ENCODE assay signal across 18 mouse cellular contexts in genomic region chr5:9034535-9034934, GRCm38 (mm10). TPM values are rescaled to one million over a fixed set of nuclear protein-coding genes. Genes with fewer than 3 reads are reported as not detected.
DNase-seq lines count a peak whose midpoint lies in the region; ATAC-seq and TF ChIP-seq lines count a peak whose summit lies in the region.
"Had no signal": no experiment of that assay in that cellular context is flagged by ENCODE, and none has a peak within 500 bp of the region (broad histone marks: within the 10 kb centered on the region; RNA-seq: fewer than 3 reads in every experiment).

No protein-coding gene starts in this region.

- H3K36me3 ChIP-seq in intestine, embryonic 16.5 days (ENCODE audit: control insufficient read depth, insufficient read depth, low read length): no peaks in the 10 kb centered on the region
- no peaks in the 10 kb centered on the region for H3K36me3 ChIP-seq in liver, embryonic 11.5 days (ENCODE audit: control insufficient read depth, insufficient read depth, low read length)
- H3K36me3 ChIP-seq in stomach, postnatal 0 days (ENCODE audit: control insufficient read depth, insufficient read depth, low read length): no peaks in the 10 kb centered on the region
- H3K36me3 ChIP-seq: G1E; lung, embryonic 15.5 days; midbrain, embryonic 13.5 days; neural tube, embryonic 15.5 days had no signal

- no peak overlapping the region for H3K4me2 ChIP-seq in intestine, embryonic 16.5 days (ENCODE audit: low read depth, low read length)
- H3K4me2 ChIP-seq in liver, embryonic 11.5 days: no peak overlapping the region
- no peak overlapping the region for H3K4me2 ChIP-seq in stomach, postnatal 0 days (replicated peaks; ENCODE audit: low read depth)
- H3K4me2 ChIP-seq: heart, embryonic 11.5 days; lung, embryonic 15.5 days; midbrain, embryonic 13.5 days; neural tube, embryonic 15.5 days had no signal

- no peak overlapping the region for H3K9ac ChIP-seq in intestine, embryonic 16.5 days (ENCODE audit: low read depth, low read length)
- H3K9ac ChIP-seq in liver, embryonic 11.5 days (ENCODE audit: low read depth, low read length): no peak overlapping the region
- H3K9ac ChIP-seq in stomach, postnatal 0 days (ENCODE audit: low read length): no peak overlapping the region
- H3K9ac ChIP-seq: lung, embryonic 15.5 days; midbrain, embryonic 13.5 days; neural tube, embryonic 15.5 days had no signal

- no peak for TF ChIP-seq CTCF in stomach, postnatal 0 days (IDR thresholded peaks at IDR 0.05; ENCODE audit: low read depth)

- WGBS in intestine, embryonic 16.5 days: 76% methylated on average over 9 of the region's 9 CpGs
- WGBS in liver, embryonic 11.5 days: 82% methylated on average over 9 of the region's 9 CpGs
- 75% methylated on average over 9 of the region's 9 CpGs for WGBS in stomach, postnatal 0 days

- ATAC-seq in intestine, embryonic 16.5 days: peak; percentile 63
- peak; percentile 45; the same call in 1 of the 2 replicates for ATAC-seq in liver, embryonic 11.5 days (replicated peaks; ENCODE audit: low FRiP score)
- peak; percentile 85 for ATAC-seq in stomach, postnatal 0 days (ENCODE audit: low FRiP score, low TSS enrichment)
- ATAC-seq in inflammation-experienced regulatory T-cells, adult 6 months: no peak
- ATAC-seq: hindbrain, embryonic 16.5 days; midbrain, embryonic 13.5 days had no signal

- H3K4me1 ChIP-seq in intestine, embryonic 16.5 days (ENCODE audit: control insufficient read depth, insufficient read depth, low read length): no peaks in the 10 kb centered on the region
- no peaks in the 10 kb centered on the region for H3K4me1 ChIP-seq in liver, embryonic 11.5 days (replicated peaks; ENCODE audit: control insufficient read depth, insufficient read depth, low read length)
- H3K4me1 ChIP-seq in stomach, postnatal 0 days (replicated peaks; ENCODE audit: control insufficient read depth, insufficient read depth): no peaks in the 10 kb centered on the region
- H3K4me1 ChIP-seq: lung, embryonic 15.5 days; midbrain, embryonic 13.5 days; neural tube, embryonic 15.5 days had no signal

- DNase-seq in kidney, adult 9 months: peak; percentile 92
- DNase-seq in liver, embryonic 11.5 days (ENCODE audit: low spot score): no peak
- peak; percentile 26 for DNase-seq in stomach, postnatal 0 days (ENCODE audit: low spot score)
- DNase-seq in heart, adult 18-20 months: no peak
- DNase-seq in heart, adult 11 months: no peak
- DNase-seq: cerebellum, postnatal 25 days; gastrocnemius, postnatal 36 days; heart, postnatal 14 days had no signal

- H3K27ac ChIP-seq in intestine, embryonic 16.5 days (ENCODE audit: low read length): no peak overlapping the region
- H3K27ac ChIP-seq in liver, embryonic 11.5 days (ENCODE audit: low read depth, low read length): no peak overlapping the region
- no peak overlapping the region for H3K27ac ChIP-seq in stomach, postnatal 0 days (replicated peaks)
- H3K27ac ChIP-seq: left cerebral cortex, adult 2 months; lung, embryonic 15.5 days; midbrain, embryonic 13.5 days; neural tube, embryonic 15.5 days had no signal

- no peaks in the 10 kb centered on the region for H3K27me3 ChIP-seq in intestine, embryonic 16.5 days (replicated peaks; ENCODE audit: control insufficient read depth, insufficient read depth, low read length)
- H3K27me3 ChIP-seq in liver, embryonic 11.5 days (replicated peaks; ENCODE audit: control insufficient read depth, insufficient read depth, low read length): no peaks in the 10 kb centered on the region
- no peaks in the 10 kb centered on the region for H3K27me3 ChIP-seq in stomach, postnatal 0 days (ENCODE audit: control insufficient read depth, insufficient read depth, low read length)
- H3K27me3 ChIP-seq: lung, embryonic 15.5 days; midbrain, embryonic 13.5 days; neural tube, embryonic 15.5 days had no signal

- no peaks in the 10 kb centered on the region for H3K9me3 ChIP-seq in intestine, embryonic 16.5 days (ENCODE audit: control insufficient read depth, low read length)
- H3K9me3 ChIP-seq in liver, embryonic 11.5 days (ENCODE audit: control insufficient read depth, low read length): no peaks in the 10 kb centered on the region
- H3K9me3 ChIP-seq in stomach, postnatal 0 days (ENCODE audit: control insufficient read depth, low read length): no peaks in the 10 kb centered on the region
- H3K9me3 ChIP-seq: G1E; lung, embryonic 15.5 days; midbrain, embryonic 13.5 days; neural tube, embryonic 15.5 days had no signal

- H3K4me3 ChIP-seq in intestine, embryonic 16.5 days (ENCODE audit: low read length): no peak overlapping the region
- no peak overlapping the region for H3K4me3 ChIP-seq in liver, embryonic 11.5 days (ENCODE audit: low read depth, low read length)
- H3K4me3 ChIP-seq in stomach, postnatal 0 days (ENCODE audit: low read depth, low read length): no peak overlapping the region
- H3K4me3 ChIP-seq: left cerebral cortex, adult 2 months; lung, embryonic 15.5 days; midbrain, embryonic 13.5 days; myocyte; neural tube, embryonic 15.5 days had no signal

- no peak for TF ChIP-seq EP300 in stomach, postnatal 0 days (optimal IDR thresholded peaks at IDR 0.05)

RNA-seq across cellular contexts. Expression of gene Crot, which starts 37.4 kb away (rescaled TPM):
- polyA plus RNA-seq in intestine, embryonic 16.5 days (2015; fragmentation: Nextera tagmentation; extraction: Ambion mirVana): 63.0 and 77.2 TPM in 2 replicates
- polyA plus RNA-seq in liver, embryonic 11.5 days (2014; fragmentation: Nextera tagmentation; extraction: Ambion mirVana): 35.6 and 42.6 TPM in 2 replicates
- 95.4 and 99.6 TPM in 2 replicates for polyA plus RNA-seq in stomach, postnatal 0 days (2015; fragmentation: Nextera tagmentation; extraction: Ambion mirVana)
- 10 to 100 TPM; 19.5 to 20.5 TPM for total RNA-seq in heart, adult 18-20 months (2021)
- polyA plus RNA-seq in inflammation-experienced regulatory T-cells, adult 6 months (2017; shearing (Covaris generic)): 100 to 1,000 TPM in 1 of 3 experiments, 10 to 100 TPM in 2; 64.9 to 114 (median 81.6) TPM

Comparison
In these comparisons a context has a peak if more than half of its experiments do, and no peak if none do; other contexts are left out.
1. DNase-seq: peak in kidney, adult 9 months (single experiment) and stomach, postnatal 0 days (single experiment); none in liver, embryonic 11.5 days (single experiment), heart, adult 18-20 months (0 of 2) and heart, adult 11 months (single experiment).